ENCODE assay signal across 15 mouse cellular contexts in the genomic region with DNA sequence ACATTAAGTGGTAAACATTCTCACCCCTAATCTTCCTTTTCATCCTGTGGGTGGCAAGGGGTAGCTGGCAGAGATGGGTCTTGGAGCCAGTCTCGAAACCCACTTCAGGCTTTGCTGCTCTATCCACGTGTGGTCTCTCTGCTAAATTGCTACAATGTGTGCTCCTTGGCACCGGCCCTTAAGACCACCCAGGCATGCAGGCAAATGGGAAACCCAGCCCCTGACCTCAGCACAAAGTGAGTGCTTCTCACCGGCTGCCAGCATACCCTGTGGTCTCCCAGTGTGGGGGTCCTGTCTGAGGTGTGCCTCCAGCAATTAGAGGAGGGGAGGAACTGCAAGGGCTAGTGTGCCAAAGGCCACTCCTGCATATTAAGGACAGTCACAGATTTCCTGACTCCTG.
DNase-seq lines count a peak whose midpoint lies in the region; ATAC-seq lines count a peak whose summit lies in the region.
"Had no signal": no experiment of that assay in that cellular context is flagged by ENCODE, and none has a peak within 500 bp of the region (broad histone marks: within the 10 kb centered on the region; RNA-seq: fewer than 3 reads in every experiment).

No protein-coding gene starts in this region.

- WGBS in neural tube, embryonic 15.5 days, result 48% methylated on average over 4 of the region's 4 CpGs
- 10% methylated on average over 4 of the region's 4 CpGs for WGBS in limb, embryonic 13.5 days

- no peaks in the 10 kb centered on the region for H3K9me3 ChIP-seq in neural tube, embryonic 15.5 days (replicated peaks)
- H3K9me3 ChIP-seq in limb, embryonic 13.5 days, result no peaks in the 10 kb centered on the region

- ATAC-seq in neural tube, embryonic 15.5 days (ENCODE audit: low FRiP score), result no peak
- peak; percentile 88 for ATAC-seq in limb, embryonic 13.5 days (ENCODE audit: low FRiP score, low read depth)

- H3K4me2 ChIP-seq in neural tube, embryonic 15.5 days, result no peak overlapping the region
- no peak overlapping the region for H3K4me2 ChIP-seq in limb, embryonic 13.5 days (replicated peaks)

- no peaks in the 10 kb centered on the region for H3K4me1 ChIP-seq in neural tube, embryonic 15.5 days
- H3K4me1 ChIP-seq in limb, embryonic 13.5 days, result peaks cover 13% of the 10 kb centered on the region

- H3K4me3 ChIP-seq in neural tube, embryonic 15.5 days (replicated peaks), result no peak overlapping the region
- H3K4me3 ChIP-seq in limb, embryonic 13.5 days, result no peak overlapping the region

- H3K27me3 ChIP-seq in neural tube, embryonic 15.5 days (replicated peaks), result no peaks in the 10 kb centered on the region
- no peaks in the 10 kb centered on the region for H3K27me3 ChIP-seq in limb, embryonic 13.5 days

- H3K9ac ChIP-seq in neural tube, embryonic 15.5 days (replicated peaks), result no peak overlapping the region
- H3K9ac ChIP-seq in limb, embryonic 13.5 days, result no peak overlapping the region

- no peaks in the 10 kb centered on the region for H3K36me3 ChIP-seq in neural tube, embryonic 15.5 days
- H3K36me3 ChIP-seq in limb, embryonic 13.5 days, result no peaks in the 10 kb centered on the region

- peak; percentile 25 to 28 for DNase-seq in cerebellum, postnatal 14 days
- no peak for DNase-seq in cerebellum, adult 11 months
- DNase-seq in neural tube, embryonic 10.5 days (ENCODE audit: extremely low spot score, low spot score), result peak; percentile 41
- peak; percentile 5 for DNase-seq in retina, embryonic 14.5 days (ENCODE audit: low spot score)
- no peak for DNase-seq in layer of hippocampus, adult 18-20 months (ENCODE audit: low spot score in 2 of 2)
- DNase-seq in Muller cell, postnatal 12 days (ENCODE audit: inconsistent ontology term), result no peak
- DNase-seq: cerebellum, adult 2 months; gastrocnemius, postnatal 36 days; heart, postnatal 10 days; kidney, adult 2 months; liver; lung, postnatal 10 days; thymus, postnatal 14 days had no signal

- no peak overlapping the region for H3K27ac ChIP-seq in neural tube, embryonic 15.5 days (replicated peaks)
- H3K27ac ChIP-seq in limb, embryonic 13.5 days, result peak overlapping the region; percentile 44

Comparison
In these comparisons a context has a peak if more than half of its experiments do, and no peak if none do; other contexts are left out.
1. DNase-seq: peak in cerebellum, postnatal 14 days (2 of 2), neural tube, embryonic 10.5 days (single experiment) and retina, embryonic 14.5 days (single experiment); none in cerebellum, adult 11 months (single experiment), layer of hippocampus, adult 18-20 months (0 of 2) and Muller cell, postnatal 12 days (single experiment).